Mouse (Mus musculus) common myeloid progenitor, adult 5-6 weeks (primary cell): ENCODE data around the gene Setmar. TPM values are rescaled to one million over a fixed set of nuclear protein-coding genes. Genes with fewer than 3 reads are reported as not detected.

Source experiments
- ATAC-seq: replicated peaks from 2 replicates; pipeline ENCODE4 v1.8.0; 2016; ENCODE audit warnings: low read depth, mild to moderate bottlenecking, moderate TSS enrichment, inconsistent platforms; ENCODE audit not compliant: poor library complexity, severe bottlenecking
- total RNA-seq: library from RNA; stranded (forward); fragments of 200-1000, 187-1606 nt; gene quantifications from 2 replicates; pipeline ENCODE4 v1.2.3, GENCODE M21; 2017

Setmar gene
- total RNA-seq, 1 experiment from 2014 or later: 3.7 TPM

DNA sequence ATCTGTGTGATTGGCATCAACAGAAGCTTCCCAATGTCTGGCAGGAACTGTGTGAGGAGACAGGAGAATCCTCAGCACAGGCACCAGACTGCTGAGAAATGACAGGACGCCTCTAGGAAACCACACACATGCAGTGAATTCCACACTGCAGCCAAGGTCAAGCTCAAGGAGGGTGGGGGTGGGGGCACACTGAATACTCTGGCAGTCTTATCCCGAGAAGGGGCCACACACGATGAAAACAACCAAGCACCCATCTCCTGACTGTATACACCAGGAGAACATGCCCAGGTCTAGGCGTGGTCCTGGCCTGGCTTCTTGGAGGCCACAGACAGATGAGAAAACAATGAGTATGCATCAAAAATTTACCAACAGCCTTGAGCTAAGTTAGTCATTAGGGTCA, 45.5 kb downstream of the Setmar start:
- no peak for ATAC-seq

DNA sequence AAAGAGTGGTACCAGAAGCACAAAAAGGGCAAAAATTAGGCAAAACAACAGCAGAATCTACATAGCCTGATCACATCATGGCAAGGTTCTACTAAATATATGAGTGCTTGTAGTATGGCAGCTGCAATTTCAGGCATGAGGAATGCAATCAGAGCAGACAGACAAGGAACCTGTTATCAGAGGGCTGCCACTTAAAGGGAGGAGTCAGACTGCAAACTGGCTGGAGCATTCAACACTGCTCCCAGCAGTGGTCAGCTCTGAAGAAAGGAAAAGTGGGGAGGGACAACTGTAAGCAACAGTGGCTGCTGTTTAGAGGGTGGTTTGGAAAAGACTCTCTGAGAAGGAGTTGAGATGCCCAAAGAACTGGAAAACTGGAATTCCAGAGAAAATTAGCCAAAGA, 46.8 kb downstream of the Setmar start:
- ATAC-seq: no peak

- ATAC-seq: no peak
These were observed 50.1 kb downstream of the Setmar start for GRCm38 (mm10) chr6:108114971-108115370.

GRCm38 (mm10) chr6:108117881-108118280, 53.0 kb downstream of the Setmar start:
- ATAC-seq: no peak

GRCm38 (mm10) chr6:108125474-108125873, 60.6 kb downstream of the Setmar start:
- no peak for ATAC-seq

GRCm38 (mm10) chr6:108126631-108127030, 61.8 kb downstream of the Setmar start:
- ATAC-seq: no peak

Other genes starting within 250 kb of the Setmar start
- gene Sumf1, start 120.5 kb downstream of the Setmar start, total RNA-seq: 13.6 and 19.5 TPM in 2 replicates
- gene Itpr1, start 148.1 kb downstream of the Setmar start, total RNA-seq: 100 and 111 TPM in 2 replicates